Mouse (Mus musculus): ENCODE measurements at regions not wholly inside any gene's neighbourhood (a gene's known extent, or its start where the extent isn't known, plus 50 kb on each side); places are given as distances from the start of the nearest gene placed in this dataset.
A peak's percentile ranks its signal among the peaks of the same experiment; 100 is the strongest.

DNA sequence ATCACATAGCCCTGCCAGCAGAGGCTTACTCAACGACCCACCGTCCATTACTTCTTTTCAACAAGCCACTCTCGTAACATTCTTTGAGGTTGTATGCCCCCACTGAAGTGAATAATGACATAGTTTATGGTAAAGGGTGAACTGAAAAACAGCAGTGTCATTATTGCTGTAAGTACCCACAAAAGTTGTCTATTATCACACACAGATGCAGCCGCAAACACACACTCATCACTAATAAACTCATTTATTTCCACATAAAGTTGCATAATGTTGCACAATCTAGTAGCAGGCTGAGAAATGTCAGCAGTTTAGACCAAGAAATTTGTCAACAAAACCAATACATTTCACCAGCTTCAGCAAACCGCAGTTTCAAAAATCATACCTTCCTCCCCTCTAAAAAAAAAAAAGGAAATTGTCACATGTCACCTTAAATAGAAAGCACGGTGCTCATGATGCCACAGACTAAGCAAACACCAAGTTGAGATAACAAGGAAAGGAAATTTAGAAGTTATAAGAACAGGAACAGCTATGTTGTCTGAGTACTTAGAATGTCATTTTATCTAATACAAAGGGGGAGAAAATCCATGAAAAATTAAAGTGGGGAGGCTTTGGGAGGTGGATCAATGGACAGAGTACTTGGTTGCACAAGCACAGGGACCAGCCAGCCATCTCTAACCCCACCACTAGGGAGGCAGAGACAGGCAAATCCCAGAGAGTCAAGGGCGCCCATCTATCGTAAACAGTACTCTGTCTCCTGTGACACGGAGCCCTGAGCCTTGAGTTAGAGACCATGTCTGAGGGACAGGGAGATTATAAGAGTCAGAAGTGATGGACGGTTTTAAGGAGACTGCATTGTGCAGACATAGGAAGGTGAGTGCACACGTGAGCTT lies 195.9 kb downstream of the Hlx start:
- DNase-seq (ENCODE audit: low read depth, low spot score): no peak

DNA sequence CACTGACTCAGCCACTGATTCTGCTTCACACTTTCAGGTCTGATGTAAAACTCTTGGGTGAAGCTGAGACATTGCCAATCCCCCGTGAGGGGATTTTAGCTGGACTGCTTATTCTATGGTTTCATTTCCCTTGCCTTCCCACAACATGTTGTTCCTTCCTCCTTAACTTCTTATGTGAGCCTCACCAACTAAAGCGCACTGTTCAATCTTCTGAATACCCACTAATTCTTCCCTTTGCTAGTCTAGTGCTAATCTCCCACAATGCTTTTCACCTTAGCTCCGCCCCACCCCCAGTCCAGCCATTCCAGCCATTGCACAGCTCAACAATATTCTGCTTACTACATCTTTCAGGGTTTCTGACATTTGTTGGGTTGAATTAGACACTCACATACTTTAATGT lies 196.7 kb downstream of the Hlx start:
- no peak for DNase-seq (ENCODE audit: low read depth, low spot score)

DNA sequence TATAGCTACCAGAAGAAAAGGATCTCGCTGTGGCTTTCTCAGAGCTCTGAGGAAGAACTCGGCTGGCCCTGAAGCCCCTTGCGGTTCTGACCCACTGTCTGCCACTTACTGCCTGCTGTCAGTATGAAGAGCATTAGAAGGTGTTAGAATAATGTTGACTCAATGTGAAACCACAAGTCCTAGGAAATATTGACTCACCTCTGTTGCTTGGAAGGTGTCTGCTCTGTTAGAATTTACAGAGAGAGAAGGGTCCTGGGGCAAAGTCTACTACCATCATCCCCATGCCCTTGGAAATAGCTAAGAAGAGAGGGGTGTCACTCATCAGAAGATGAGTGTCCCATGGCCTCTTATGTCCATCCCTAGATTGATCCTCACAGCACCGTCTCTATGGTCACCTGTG lies 197.9 kb downstream of the Hlx start:
- no peak for DNase-seq (ENCODE audit: low read depth, low spot score)

DNA sequence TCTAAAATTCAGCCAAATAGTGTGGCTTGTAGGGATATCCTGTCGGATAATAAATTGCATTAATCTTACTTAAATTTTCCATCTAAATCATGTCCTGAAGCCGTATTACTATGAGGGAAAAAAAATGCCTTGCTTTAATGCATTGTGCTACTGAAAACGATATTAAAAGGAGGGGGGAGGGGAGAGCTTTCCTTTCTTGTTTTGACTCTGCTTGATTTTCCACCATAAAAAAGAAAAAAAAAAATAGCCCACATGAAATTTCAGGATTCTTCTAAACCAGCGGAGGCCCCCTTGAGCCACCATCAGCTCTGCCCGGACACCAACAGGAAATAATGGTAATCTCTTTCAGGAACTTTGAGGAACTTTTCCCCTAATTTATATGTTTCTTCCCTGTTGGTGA lies 198.5 kb downstream of the Hlx start:
- no peak for DNase-seq (ENCODE audit: low read depth, low spot score)

DNA sequence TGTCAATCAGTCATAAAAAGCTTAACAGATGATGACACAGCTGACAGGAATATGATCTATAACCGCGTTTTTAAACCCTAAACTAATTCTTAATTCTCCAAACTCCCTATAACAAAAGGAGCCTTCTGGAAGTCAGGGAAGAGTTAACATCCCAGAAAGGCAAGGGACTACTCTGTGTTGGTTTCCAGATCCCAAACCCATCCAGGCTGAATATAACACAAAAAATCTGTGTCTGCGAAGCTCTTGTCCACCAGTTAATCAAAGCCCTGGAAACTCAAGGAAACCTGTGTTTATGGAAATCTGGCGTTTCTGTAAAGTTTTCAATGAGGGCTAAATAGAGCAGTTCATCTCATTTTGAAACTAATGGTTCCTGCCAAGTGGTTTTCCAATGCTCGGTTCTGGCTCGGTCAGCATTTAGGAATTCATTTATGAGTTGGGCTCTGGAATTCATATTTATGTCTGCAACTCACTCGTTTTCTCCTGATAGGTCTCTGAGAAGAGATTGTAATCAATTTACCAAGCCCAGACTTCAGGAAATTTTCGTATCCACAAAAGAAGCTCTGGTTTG lies 199.8 kb downstream of the Hlx start:
- no peak for DNase-seq (ENCODE audit: low read depth, low spot score)

DNA sequence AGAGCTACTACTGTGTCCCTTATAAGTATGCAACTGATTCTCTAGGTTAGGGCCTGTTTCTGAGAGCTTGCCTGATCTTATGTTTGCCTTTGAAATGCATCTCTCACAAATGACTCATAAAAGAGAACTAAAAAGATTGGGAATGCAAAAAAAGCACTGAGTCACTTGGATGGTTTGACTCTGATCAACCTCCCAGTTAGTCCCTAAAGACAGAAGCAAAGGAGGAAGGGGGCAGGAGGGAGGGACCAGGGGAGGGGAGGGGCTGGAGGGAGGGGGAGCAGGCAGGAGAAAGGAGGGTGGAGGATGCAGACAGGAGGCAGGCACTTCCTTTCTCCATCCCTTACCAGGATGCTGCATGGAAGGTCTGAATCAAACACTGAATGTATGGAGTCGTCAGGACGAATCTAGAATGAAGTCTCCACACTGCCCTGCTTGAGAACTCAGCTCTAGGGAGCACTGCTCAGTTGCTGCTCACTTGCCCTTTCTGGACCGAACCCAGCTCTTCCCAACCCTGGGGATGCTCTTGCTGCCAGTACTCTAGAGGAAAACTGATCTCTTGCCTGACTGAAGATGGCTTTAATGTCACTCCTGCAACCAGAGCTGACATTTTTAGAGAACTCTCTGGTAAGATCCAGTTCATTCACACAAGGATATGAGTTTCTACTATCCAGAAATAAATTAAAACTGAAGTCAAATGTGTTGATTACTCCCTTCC lies 201.7 kb downstream of the Hlx start:
- DNase-seq (ENCODE audit: low read depth, low spot score): no peak

DNA sequence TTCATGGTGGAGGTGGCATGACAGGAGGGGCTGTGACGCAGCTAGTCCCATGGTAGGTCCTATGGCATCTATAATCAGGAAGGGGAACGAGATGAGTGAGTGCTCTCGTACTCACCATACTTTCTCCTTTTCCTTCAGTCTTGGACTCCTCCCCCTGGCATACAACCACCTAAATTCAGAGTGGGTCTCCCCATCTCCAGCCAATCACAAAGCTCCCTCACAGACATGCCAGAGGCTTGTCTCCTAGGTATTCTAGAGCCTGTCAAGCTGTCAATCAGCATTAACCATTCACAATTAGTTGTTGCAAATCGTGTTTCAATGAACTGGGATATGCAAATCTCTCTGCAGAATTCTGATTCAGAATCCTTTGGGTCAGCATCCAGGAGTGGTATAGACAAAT lies 206.7 kb downstream of the Hlx start:
- DNase-seq (ENCODE audit: low read depth, low spot score): no peak

DNA sequence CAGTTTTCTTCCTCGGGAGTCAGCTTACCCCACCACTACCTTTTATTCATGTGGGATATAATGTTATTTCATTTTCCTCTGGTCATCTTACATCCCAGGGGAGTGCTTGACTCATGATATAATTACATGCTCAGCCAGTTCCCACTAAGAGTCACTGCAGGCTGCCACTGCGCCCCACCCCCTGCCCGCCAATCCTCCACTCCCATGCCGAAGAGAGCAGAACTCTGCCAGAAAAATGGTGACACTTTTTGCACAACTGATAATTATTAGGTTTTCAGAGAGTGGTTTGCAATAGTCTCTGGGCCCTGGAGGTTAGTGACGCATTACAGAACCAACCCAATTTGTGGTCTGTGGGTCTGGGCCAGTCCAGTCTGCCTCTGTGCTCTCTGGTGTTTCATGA lies 212.9 kb downstream of the Hlx start:
- no peak for DNase-seq (ENCODE audit: low read depth, low spot score)

DNA sequence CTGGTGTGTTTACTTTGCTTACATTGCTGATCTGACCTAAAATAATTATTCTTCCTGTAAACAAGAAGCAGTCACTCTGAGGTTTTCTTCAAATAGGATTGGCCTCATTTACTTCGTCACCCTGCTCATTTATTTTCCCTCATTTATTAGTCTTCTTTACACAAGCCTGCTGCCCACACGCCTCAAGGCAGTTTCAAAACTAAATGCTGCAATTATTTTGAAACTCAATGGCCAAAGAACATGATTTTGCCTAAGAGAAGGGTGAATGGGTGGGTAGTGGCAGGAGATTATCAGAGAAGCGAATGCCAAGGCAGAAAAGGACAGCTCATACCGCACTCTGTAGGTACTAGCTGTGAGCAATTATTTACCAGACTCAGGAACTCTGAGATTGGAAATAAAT lies 227.8 kb downstream of the Hlx start:
- DNase-seq (ENCODE audit: low read depth, low spot score): no peak

DNA sequence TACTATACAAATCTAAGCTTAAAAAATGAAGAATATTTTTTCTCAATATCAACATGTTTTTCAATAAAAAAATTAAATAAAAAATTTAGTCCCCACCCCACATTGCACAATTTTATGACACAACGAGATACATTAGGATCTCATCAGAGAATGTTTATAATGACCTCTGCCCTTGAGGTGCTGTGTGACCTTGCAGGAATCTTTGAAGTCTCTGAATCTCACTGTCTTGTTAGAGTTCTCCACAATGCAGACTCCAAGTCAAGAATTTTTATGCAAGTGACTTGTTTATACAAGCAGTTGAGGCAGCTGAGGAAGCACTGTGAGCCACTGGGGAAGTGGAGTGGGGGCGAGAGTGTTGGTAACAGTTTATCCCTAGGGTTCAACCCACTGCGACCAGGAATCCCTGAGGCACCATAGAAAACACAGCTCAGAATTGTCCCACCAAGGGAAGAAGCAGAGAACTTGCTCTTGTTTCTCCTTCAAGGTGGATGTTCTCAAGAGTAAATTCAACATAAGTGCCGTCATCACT lies 228.5 kb downstream of the Hlx start:
- no peak for DNase-seq (ENCODE audit: low read depth, low spot score)

DNA sequence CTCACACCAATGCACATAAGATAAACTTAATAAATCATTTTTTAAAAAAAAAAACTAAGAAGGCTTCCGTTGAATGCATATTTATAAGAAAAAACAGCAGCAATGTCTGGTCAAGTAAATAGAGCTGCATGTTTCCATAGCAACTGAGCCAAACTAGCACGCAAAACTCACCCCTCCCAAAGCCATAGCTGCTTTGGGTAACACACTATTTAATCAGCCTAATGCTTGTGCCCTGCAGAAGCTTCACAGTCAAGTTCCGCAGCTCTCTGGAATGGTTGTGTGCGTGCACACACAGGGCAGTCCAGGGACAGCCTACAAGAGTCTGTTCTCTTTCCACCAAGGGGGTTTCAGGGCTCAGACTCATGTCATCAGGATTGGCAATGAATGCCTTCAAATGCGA lies 231.7 kb downstream of the Hlx start:
- no peak for DNase-seq (ENCODE audit: low read depth, low spot score)

DNA sequence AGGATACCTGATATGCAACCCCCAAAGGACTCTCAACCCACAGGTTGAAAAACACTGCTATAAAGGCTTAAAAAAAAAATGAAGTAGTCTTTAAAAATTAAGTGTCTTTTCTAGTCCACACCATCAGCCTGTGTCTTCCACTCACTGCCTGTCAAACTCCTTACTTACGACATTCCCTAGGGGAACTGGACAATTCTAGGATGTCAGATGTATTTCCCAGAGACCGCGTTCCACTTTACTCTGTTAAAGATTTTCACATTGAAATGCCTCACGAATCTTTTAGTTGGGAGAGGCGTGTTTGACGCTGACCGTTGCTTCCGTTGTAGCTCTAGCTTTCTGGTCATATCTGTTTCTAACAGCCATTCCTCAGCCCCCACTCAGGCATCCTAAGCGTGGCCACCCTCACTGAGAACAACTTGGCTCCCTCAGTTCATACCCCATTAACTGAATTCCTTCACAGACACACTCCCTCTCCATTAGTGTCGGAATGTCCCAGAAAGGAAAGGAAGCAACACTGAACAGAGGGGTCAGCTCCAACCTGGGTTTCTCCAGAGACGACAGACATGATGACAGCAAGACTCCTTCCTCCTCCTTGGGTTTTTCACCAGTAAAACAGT lies 233.4 kb downstream of the Hlx start:
- DNase-seq (ENCODE audit: low read depth, low spot score): no peak

DNA sequence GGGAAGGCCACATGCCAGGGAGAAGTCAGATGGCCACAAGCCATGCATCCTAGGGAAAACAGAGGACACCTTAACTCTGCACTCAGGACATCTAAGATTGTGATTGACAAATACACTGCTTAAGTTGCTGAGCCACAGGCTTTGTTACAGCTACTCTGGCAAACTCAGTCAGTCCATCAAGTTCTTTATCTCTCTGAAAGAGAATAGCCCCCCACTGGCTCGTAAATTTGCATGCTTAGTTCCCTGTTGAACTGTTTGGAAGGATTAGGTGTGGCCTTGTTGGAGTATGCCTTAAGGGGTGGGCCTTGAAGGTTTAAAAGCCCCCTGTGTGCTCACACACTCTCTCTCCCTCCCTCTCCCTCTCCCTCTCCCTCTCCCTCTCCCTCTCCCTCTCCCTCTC lies 235.4 kb downstream of the Hlx start:
- no peak for DNase-seq (ENCODE audit: low read depth, low spot score)

DNA sequence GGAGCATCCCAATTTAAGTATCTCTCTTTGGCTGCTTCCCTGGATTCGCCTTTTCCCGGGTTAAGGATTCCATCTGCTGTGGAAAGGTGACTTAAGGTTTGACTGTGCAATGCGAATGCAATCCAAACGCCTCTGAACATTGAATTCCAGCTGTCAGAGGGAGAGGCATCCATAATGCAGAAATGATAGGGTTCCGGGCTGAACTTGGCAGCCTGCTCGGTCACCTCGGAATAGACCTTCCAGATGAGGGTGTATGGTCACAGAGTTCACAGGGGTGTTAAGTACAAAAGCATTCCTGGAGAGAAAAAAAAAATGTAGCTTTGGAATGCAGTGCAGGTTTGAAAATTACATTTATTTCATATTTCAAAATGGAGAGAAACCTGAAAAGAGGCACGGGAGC lies 238.6 kb downstream of the Hlx start:
- DNase-seq (ENCODE audit: low read depth, low spot score): no peak

DNA sequence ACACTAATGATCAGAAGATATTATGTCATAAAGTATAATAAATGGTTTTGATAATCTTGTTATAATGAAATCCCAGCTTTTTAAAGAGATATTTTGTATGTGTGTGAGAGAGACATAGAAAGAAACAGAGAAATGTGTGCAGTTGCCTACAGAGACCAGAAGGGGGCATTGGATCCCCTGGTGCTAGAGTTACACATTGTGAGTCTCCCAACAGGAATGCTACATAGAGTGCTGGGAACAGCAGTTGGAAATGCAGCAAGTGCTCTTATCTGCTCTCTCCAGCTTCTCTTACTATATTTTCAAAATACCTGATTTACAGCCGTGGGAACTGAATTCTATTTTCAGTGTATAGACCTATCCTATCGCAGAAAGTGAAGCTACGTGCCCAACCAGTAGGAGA lies 240.3 kb downstream of the Hlx start:
- DNase-seq (ENCODE audit: low read depth, low spot score): no peak

DNA sequence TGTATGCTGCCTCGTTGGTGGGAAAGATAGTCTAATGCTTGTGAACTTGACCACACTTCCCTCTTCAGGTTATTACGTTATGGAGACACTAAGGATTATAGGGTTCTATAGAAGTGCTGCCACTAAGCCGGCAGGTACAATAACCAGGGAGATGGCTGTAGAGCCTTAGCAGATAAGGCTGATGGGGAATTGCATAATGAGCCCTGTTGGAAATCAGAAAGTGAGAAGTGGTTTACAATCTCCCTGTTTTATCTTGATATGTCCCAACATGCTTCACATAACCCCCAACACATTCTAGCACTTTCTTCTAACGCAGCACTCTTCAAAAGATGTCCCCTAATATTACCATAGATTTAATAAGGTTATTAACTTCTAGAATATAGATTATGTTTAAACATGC lies 241.2 kb downstream of the Hlx start:
- DNase-seq (ENCODE audit: low read depth, low spot score): no peak

DNA sequence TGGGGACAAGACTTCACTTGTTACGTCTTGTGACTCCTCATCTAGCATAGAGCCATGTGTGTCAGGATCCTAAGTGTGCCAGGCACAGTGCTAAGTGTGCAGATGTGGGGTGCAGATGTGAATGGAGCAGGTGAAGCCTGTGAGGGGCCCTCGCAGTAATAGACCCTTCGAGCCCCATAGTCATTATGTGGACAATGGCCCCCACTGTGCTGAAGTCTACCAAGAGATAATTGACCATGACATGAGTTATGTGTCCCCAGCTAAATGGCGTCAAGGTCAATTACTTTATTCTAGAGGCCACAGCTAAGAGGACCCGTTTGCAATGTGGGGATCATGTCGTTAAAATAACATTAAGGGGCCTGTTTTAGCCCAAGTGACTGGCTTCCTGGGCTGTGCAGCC lies 245.0 kb downstream of the Hlx start:
- peak; percentile 31 for DNase-seq (ENCODE audit: low read depth, low spot score)

DNA sequence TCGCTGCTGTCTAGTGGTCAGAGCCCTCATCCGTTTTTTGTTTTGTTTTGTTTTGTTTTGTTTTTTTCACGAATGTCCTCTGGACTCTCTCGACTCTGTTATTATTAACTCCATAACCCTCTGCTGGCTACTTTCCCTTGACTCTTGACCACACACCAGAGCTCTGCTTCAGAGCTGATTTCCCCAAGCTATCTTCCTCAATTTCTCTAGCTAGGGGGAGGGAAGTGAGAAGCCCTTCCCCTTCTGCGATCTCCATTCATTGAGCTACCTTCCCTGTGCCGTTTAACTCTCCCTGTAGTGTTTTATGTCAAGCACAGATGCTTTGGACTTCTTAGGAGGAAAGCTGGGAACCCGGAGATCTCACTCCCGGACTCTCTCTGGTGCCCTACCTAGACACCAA lies 247.6 kb downstream of the Hlx start:
- DNase-seq (ENCODE audit: low read depth, low spot score): no peak

DNA sequence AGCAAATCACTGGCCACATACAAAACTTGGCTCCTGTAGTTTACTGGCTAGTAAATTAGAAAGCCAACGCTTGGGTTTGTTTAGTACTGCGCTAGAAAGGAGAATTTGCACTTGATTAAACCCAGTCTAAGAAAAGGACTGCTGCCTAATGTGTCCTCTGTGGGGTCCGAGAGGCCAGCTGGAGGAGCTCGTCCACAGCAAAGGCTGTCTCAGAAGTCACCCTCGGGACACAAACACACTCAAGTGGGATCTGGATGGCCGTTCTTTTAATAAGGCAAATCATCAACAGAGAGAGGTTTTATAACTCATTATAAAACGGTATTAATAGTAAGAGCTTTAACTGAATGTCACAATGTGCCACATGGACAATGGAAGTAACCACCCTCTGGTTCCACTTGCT lies 249.0 kb downstream of the Hlx start:
- DNase-seq (ENCODE audit: low read depth, low spot score): no peak

DNA sequence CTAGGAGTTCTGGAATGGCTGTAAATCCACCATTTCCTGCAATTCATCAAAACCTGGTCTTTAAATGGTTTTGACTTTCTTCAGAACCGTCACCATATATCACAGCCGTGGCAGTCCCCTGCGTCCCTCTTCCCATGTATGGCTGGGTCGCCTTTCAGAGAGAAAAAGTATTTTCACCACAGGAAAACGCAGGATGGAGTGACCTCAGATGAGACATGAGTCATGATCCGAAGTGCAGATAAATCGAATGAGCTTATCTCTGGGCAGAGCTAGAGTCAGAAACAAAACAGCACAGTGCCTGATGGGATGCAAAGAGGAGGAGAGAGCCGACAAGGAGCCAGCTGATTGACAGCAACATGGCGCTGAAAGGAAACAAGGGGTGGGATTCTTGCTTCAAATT lies 250.4 kb downstream of the Hlx start:
- DNase-seq (ENCODE audit: low read depth, low spot score): no peak

DNA sequence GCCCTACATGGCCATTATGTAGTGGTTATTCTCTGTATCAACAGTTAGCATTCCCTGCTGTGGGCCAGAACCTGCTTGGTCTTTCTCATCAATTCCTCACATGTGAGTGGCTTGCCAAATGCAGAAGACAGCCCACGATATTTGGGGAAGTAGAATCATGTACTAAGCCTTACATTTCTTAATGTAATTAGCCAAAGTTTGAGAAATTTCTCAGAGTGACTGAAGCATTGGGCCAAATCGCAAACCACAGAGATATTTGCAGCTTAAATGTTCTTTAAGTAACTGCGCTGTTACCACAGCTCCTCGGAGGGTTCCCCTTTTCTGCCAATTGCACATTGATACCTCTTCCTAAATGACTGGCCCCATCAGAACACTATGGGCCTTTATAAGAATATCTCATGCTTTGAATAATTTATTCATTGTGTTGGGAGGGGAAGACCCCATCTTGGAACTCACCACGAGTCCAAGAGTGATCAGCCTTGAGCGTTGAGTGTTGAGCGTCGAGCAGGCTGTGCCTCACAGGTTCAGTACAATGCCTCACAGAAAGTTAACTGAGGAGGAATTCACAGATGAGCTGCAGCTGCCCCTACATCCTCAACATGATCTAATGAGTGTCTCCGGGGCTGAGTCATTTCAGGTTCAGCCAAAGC lies 251.7 kb downstream of the Hlx start:
- DNase-seq (ENCODE audit: low read depth, low spot score): no peak

DNA sequence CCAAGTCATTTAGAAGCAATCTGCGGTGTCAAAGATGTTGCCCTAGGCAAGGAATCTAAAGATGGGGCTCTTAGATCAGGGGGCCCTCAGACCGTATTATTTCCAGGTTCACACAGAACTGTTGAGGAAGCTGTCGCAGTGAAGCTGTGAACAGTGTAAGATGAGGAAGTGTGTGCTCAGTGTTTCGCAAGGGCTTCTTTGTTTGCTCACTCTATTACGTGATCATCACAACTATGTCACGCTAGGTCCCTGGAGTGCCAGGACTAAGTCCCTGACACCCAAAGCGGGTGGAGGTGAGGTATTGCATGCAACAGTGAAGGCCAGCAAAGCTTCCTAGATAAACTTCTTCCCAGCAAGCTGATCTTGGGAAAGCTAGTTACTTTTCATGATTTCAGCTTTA lies 254.4 kb downstream of the Hlx start:
- DNase-seq (ENCODE audit: low read depth, low spot score): no peak

Data from embryo, embryonic 11.5 days (tissue).